Mouse (Mus musculus) heart, adult 2 months (tissue): ENCODE data around the gene Tnfaip3. TPM values are rescaled to one million over a fixed set of nuclear protein-coding genes. Genes with fewer than 3 reads are reported as not detected.
A peak's percentile ranks its signal among the peaks of the same experiment; 100 is the strongest.

ENCODE experiments used
- DNase-seq, 2 experiments: peaks; one replicate each; pipeline ENCODE4 v3.0.0; 2021
- H3K27ac ChIP-seq: fragments of 200-600 bp; 2 replicates; pipeline ENCODE4 v1.8.1; 2022
- H3K27me3 ChIP-seq: fragments of 200-500 bp; 2 replicates; pipeline ENCODE4 v1.6.1; 2012; ENCODE audit warnings: mild to moderate bottlenecking, low read length, inconsistent platforms, mixed read lengths; ENCODE audit not compliant: control insufficient read depth, insufficient read depth
- H3K36me3 ChIP-seq: fragments of 200-500 bp; 2 replicates; pipeline ENCODE4 v1.6.1; 2012; ENCODE audit warnings: low read length, inconsistent platforms; ENCODE audit not compliant: control insufficient read depth, insufficient read depth
- H3K4me1 ChIP-seq: fragments of 200-500 bp; 2 replicates; pipeline ENCODE4 v1.6.1; 2011; ENCODE audit warnings: low read length; ENCODE audit not compliant: control insufficient read depth, insufficient read depth
- H3K4me3 ChIP-seq: fragments of 200-600 bp; 2 replicates; pipeline ENCODE4 v1.8.1; 2022
- H3K79me2 ChIP-seq: fragments of 200-500 bp; replicated peaks from 2 replicates; pipeline ENCODE4 v1.6.1; 2012; ENCODE audit warnings: mild to moderate bottlenecking, inconsistent platforms, low read length, moderate library complexity, mixed read lengths; ENCODE audit not compliant: control insufficient read depth, insufficient read depth
- H3K9ac ChIP-seq: fragments of 200-500 bp; 2 replicates; pipeline ENCODE4 v1.6.1; 2012; ENCODE audit warnings: low read depth, mild to moderate bottlenecking, control low read depth, inconsistent platforms, low read length, mixed read lengths
- CTCF ChIP-seq: fragments of 200-600 bp; IDR thresholded peaks from 2 replicates; pipeline ENCODE4 v1.8.1; 2022; ENCODE audit warnings: antibody characterized with exemption, mild to moderate bottlenecking, moderate library complexity
- EP300 ChIP-seq: fragments of 200-500 bp; IDR thresholded peaks from 2 replicates; pipeline ENCODE4 v1.6.1; 2011; ENCODE audit warnings: low read depth, low read length, control low read depth; ENCODE audit not compliant: insufficient read depth
- POLR2A ChIP-seq: fragments of 200-500 bp; IDR thresholded peaks from 2 replicates; pipeline ENCODE4 v1.6.1; 2011; ENCODE audit warnings: mild to moderate bottlenecking, low read depth, low read length, control low read depth; ENCODE audit not compliant: insufficient read depth
- WGBS: fragments of 180-500 bp; shearing (Covaris S2); methylation state at CpG from one replicate; pipeline ENCODE4 v1.1.7; 2018; 5-methylcytosine and 5-hydroxymethylcytosine counted together
- intact Hi-C: fragments of 180-260 bp; cut with DNase I; formaldehyde crosslinking; loops from one replicate; pipeline ENCODE4 v1.15.1; 2025
- polyA plus RNA-seq: library from polyadenylated mRNA; depleted of rRNA; stranded (reverse); fragments of >200 nt; gene quantifications from 2 replicates; pipeline ENCODE4 v1.2.3, GENCODE M21; 2012; rRNA removed
- total RNA-seq, 2 experiments: library from RNA; stranded (reverse); gene quantifications; 2 replicates each; pipeline ENCODE4 v1.2.3; 2021

Gene Tnfaip3
- total and polyA plus RNA-seq, 3 experiments: 1.5 to 2.1 (median 2.0) TPM

DNA sequence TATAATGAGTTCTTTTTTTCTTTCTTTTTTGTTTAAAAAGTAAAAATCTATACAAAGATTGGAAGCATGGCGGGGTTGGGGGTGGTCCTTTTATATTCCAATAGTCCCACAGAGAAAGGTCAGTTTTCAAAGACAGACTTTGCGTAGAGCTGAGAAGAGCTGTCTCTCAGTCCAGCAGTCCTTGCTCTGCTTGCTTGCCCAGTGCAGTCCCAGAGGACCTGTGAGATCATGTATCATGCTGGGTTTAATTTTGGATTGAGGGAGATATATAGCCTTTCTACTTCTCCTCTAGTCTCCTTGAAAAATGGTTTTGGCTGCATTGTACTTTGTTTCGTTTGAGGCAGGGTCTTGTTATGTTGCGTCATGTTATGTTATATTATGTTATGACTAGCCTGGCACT is 49.9 kb downstream of the Tnfaip3 start:
- no peaks in the 10 kb centered on the region for H3K27me3 ChIP-seq
- no peaks in the 10 kb centered on the region for H3K79me2 ChIP-seq
- 76% methylated on average over 4 of the region's 4 CpGs for WGBS
- H3K36me3 ChIP-seq: no peaks in the 10 kb centered on the region; the same call in 1 of the 2 replicates
- no peak overlapping the region for H3K9ac ChIP-seq
- TF ChIP-seq CTCF: no peak
- TF ChIP-seq POLR2A: no peak
- no peak for TF ChIP-seq EP300
- no peak overlapping the region for H3K4me3 ChIP-seq
- intact Hi-C loops: no loop called here
- H3K27ac ChIP-seq: no peak overlapping the region
- peaks cover 2% of the 10 kb centered on the region for H3K4me1 ChIP-seq
- DNase-seq: no peak

DNA sequence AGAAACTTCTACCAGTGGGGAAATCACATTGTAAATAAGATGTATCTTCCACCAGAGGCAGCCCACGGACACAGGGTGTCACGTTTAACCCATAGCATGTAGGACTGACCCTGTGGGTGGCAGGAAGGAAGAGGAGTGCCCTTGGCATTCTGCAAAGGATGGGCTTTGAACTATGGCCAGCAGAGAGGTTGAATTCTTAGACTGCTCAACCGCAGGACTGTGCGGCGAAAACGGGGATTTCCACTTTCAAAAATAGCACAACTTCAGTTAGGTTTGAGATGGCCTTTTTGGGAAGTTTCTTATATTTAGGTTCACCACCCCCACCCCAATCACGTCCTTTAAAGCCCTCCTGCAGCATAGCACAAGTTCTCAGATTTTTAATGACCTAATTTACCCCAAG is 50.6 kb downstream of the Tnfaip3 start:
- no peak overlapping the region for H3K27ac ChIP-seq
- peak in 1 of 2 experiments; percentile 17 for DNase-seq
- WGBS: 22% methylated on average over 7 of the region's 7 CpGs
- intact Hi-C loops: no loop called here
- no peaks in the 10 kb centered on the region for H3K27me3 ChIP-seq
- H3K79me2 ChIP-seq: no peaks in the 10 kb centered on the region
- no peak overlapping the region for H3K9ac ChIP-seq
- H3K36me3 ChIP-seq: no peaks in the 10 kb centered on the region; the same call in 1 of the 2 replicates
- TF ChIP-seq CTCF (no peak), EP300 (no peak), POLR2A (no peak)
- H3K4me3 ChIP-seq: no peak overlapping the region
- H3K4me1 ChIP-seq: peaks cover 2% of the 10 kb centered on the region

DNA sequence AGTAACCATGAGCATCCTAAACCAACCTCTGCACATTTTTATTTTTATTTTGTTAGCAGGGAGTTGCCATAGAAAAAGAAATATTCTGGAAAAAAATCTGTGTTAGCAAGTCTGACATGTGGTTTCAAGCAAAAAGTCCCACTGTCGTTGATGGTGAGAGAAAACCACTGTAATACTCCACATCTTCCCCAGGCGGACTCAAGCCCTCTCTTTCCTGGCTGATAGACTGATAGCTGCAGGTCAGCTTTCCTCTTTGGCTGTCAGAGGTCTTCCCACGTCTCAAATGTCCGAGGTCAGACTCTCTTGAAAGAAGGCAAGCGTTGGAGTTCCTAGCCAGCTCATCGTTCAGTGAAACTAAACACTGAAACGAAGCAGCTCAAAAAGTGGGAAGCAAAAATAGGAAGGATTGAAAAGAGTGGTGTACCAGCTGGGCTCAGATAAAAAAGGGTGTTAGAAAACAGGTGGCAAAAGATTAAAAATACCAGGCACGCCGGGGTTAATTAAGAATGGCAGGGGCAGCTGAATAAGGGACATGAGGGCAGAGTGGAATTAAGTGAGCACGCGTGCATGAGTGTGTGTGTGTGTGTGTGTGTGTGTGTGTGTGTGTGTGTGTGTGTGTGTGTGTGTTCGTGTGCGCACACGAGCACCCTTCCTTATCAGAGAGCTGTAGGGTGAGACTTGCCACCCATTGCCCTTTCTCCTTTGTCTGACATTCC is 55.5 kb downstream of the Tnfaip3 start:
- TF ChIP-seq EP300 (no peak), CTCF (no peak), POLR2A (no peak)
- WGBS: 63% methylated on average over 14 of the region's 14 CpGs
- Histone ChIP-seq H3K27me3 (no peaks in the 10 kb centered on the region), H3K27ac (no peak overlapping the region), H3K9ac (no peak overlapping the region), H3K4me3 (no peak overlapping the region), H3K36me3 (no peaks in the 10 kb centered on the region; the same call in 1 of the 2 replicates), H3K4me1 (peaks cover 2% of the 10 kb centered on the region), H3K79me2 (no peaks in the 10 kb centered on the region)
- intact Hi-C loops: no loop called here
- DNase-seq: no peak

DNA sequence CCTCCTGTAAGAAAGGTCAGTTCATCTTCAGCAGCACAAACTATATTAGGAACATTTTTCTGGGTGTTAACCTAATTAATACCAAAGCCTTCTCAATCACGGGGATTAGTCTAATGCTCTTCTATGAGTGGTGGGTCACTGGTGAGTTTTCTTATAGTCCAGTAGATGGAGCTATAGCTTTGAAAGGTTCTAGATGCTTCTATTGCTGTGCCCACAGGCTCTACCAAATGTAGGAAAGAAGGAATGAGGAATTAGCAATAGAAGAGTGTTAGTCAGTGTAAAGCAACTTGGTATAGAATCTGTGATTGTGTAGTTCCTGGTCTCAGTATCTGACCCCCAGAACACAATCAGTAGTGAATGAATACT is 61.8 kb downstream of the Tnfaip3 start:
- Histone ChIP-seq H3K79me2 (no peaks in the 10 kb centered on the region), H3K4me3 (no peak overlapping the region), H3K27me3 (no peaks in the 10 kb centered on the region), H3K36me3 (no peaks in the 10 kb centered on the region), H3K27ac (no peak overlapping the region), H3K4me1 (no peaks in the 10 kb centered on the region), H3K9ac (no peak overlapping the region)
- DNase-seq: no peak
- 0% methylated on average over 1 of the region's 1 CpGs for WGBS
- intact Hi-C loops: loop anchor here (1.0 to 2.0 kb wide), 3 partner anchors 61 to 233 kb away; partner anchors contain the start of gene Tnfaip3
- no peak for TF ChIP-seq POLR2A
- no peak for TF ChIP-seq EP300
- TF ChIP-seq CTCF: peak; percentile 86

DNA sequence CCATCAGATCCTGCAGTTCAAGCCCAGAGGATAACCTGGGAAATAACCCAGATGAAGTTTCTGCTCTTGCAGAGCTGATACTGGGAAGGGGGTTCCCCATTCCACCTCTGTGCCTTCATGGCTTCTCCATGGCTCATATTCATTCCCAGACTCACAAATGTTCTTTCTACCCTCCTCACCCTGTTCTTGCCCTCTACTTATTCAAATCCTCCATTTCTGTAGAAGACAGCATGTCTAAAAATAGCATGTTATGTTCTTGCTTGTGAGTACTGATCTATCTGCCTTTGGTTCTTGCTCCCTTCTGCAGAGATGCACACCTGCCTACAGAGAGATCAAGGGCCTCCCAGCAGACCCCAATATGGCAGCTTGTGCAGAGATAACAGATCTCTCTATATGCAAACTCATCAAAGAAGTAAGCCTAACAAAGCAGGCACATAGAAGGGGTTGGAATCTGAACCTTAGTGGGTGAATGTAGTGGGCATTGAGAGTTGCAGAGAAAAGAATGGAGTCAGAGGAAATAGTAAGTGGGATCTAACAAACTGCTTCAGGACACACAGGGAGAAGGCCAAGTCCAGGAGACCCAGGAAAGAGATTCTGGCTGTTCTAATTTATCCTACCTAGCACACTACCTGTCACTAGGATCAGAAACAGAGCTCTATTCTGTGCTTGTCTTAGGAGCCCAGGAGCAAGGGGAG is 62.3 kb downstream of the Tnfaip3 start:
- Histone ChIP-seq H3K27me3 (no peaks in the 10 kb centered on the region), H3K9ac (no peak overlapping the region), H3K4me1 (no peaks in the 10 kb centered on the region), H3K4me3 (no peak overlapping the region), H3K79me2 (no peaks in the 10 kb centered on the region), H3K36me3 (no peaks in the 10 kb centered on the region), H3K27ac (no peak overlapping the region)
- no peak for TF ChIP-seq EP300
- TF ChIP-seq POLR2A: no peak
- no peak for TF ChIP-seq CTCF
- intact Hi-C loops: loop anchor here (1.0 to 2.0 kb wide), 3 partner anchors 62 to 233 kb away; partner anchors contain the start of gene Tnfaip3
- DNase-seq: no peak

Other genes starting within 250 kb of the Tnfaip3 start
- gene Gm4922, start 228.9 kb downstream of the Tnfaip3 start, total RNA-seq: not detected
- 0.06 TPM in 1 of 2 replicates, not detected in the other for gene Gm4922, start 228.9 kb downstream of the Tnfaip3 start, polyA plus RNA-seq
- gene Perp, start 170.6 kb downstream of the Tnfaip3 start, total RNA-seq: 100 to 1,000 TPM in 1 of 2 experiments, 10 to 100 TPM in 1; 86.1 to 105 TPM
- 137 and 153 TPM in 2 replicates for gene Perp, start 170.6 kb downstream of the Tnfaip3 start, polyA plus RNA-seq